8 mouse cellular contexts compared by ENCODE assay signal in the genomic region with DNA sequence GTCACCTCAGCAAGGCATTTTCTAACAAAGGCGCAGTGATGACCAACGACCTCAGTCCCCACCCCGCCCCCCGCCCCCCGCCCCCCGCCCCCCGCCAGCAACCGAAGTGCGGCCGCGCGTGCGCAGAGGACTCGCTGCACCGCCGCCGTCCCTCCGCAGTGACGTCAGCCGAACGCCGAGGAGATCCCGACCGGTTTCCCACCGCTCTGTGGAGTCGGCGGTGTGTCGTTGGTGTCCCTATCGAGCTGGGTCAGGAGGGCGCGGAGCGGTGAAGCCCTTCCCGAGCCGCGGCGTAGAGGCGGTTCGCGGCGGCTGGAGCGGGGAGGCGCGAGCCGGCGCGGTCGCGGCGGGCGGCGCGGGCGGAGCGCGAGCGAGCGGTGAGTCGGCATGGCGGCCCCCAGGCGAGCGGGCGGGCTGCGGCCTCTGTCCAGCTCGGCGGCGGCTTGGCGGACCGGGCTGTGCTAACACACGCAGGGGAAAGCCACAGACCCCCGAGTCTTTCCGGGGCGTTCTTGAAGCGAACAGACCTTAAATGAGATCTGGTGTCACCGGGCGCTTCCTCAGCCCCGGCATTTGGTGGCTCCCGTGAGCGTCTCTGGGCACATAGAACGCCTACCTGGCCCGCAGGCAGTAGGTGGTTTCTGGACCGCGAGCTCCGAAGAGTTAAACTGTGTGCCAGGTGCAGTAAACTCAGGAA. TPM values are rescaled to one million over a fixed set of nuclear protein-coding genes. Genes with fewer than 3 reads are reported as not detected.
DNase-seq lines count a peak whose midpoint lies in the region; ATAC-seq lines count a peak whose summit lies in the region.

BC005561 (plus strand) TSS at position 158 of the 697 bp plus-strand sequence.

- peak within 1 kb of the TSS; percentile 64 for H3K4me2 ChIP-seq in hindbrain, embryonic 16.5 days (ENCODE audit: low read length)

- no peaks in the 10 kb centered on the region for H3K27me3 ChIP-seq in hindbrain, embryonic 16.5 days (replicated peaks; ENCODE audit: control insufficient read depth, insufficient read depth, low read length)

- H3K27ac ChIP-seq in hindbrain, embryonic 16.5 days (ENCODE audit: low read depth, low read length): peak within 1 kb of the TSS; percentile 89
- no peak within 1 kb of the TSS for H3K27ac ChIP-seq in macrophage

- H3K36me3 ChIP-seq in hindbrain, embryonic 16.5 days (ENCODE audit: control insufficient read depth, insufficient read depth, low read length): peaks cover 7% of the 10 kb centered on the region
- H3K36me3 ChIP-seq in macrophage (ENCODE audit: inconsistent target): peaks cover 5% of the 10 kb centered on the region; the same call in 1 of the 2 replicates

- DNase-seq in R1 (ENCODE audit: low read depth, low spot score): peak; percentile 83
- DNase-seq in cerebellum, postnatal 25 days: peak; percentile 90 to 93
- DNase-seq in frontal cortex, postnatal 36 days (ENCODE audit: low spot score in 2 of 2): peak; percentile 84
- peak; percentile 84 to 89 for DNase-seq in left cerebral cortex, adult 18-20 months (ENCODE audit: low spot score in 2 of 2)
- peak; percentile 88 for DNase-seq in right cerebral cortex, adult 18-20 months
- peak; percentile 27 for DNase-seq in urinary bladder, postnatal 10 days (ENCODE audit: low spot score)

- peaks cover 8% of the 10 kb centered on the region for H3K4me1 ChIP-seq in hindbrain, embryonic 16.5 days (ENCODE audit: control insufficient read depth, insufficient read depth, low read depth, low read length)

- peak within 1 kb of the TSS; percentile 68 for H3K4me3 ChIP-seq in hindbrain, embryonic 16.5 days (ENCODE audit: low read length)
- peak within 1 kb of the TSS; percentile 79 for H3K4me3 ChIP-seq in macrophage (ENCODE audit: inconsistent target)

- peaks cover 25% of the 10 kb centered on the region; the same call in 1 of the 2 replicates for H3K79me2 ChIP-seq in macrophage (ENCODE audit: inconsistent target)

- WGBS in hindbrain, embryonic 16.5 days: under 1% methylated on average over 79 of the region's 83 CpGs
- under 1% methylated on average over 69 of the region's 83 CpGs for WGBS in macrophage (ENCODE audit: missing documents)

- H3K9me3 ChIP-seq in hindbrain, embryonic 16.5 days (ENCODE audit: control insufficient read depth, low read length): peaks cover 4% of the 10 kb centered on the region

- peak within 1 kb of the TSS; percentile 78 for H3K9ac ChIP-seq in hindbrain, embryonic 16.5 days (ENCODE audit: low read depth, low read length)

- peak; percentile 96 for ATAC-seq in hindbrain, embryonic 16.5 days

RNA-seq across cellular contexts. Expression of gene BC005561, which starts in this region (rescaled TPM):
- 10.9 and 11.4 TPM in 2 replicates for polyA plus RNA-seq in hindbrain, embryonic 16.5 days (2015; fragmentation: Nextera tagmentation; extraction: Ambion mirVana)
- total RNA-seq in left cerebral cortex, adult 18-20 months (2021): 10 to 100 TPM; 12.5 to 13.0 TPM
- 10 to 100 TPM; 19.4 to 62.2 (median 33.7) TPM for total RNA-seq in macrophage (2018; cell fraction: chromatin; rRNA removed)
- 1 to 10 TPM; 1.1 to 4.1 (median 2.0) TPM for total RNA-seq in macrophage (2018; cell fraction: cytosol; rRNA removed)
- total RNA-seq in macrophage (2018; cell fraction: nucleus; rRNA removed): 10 to 100 TPM in 22 of 26 experiments, 1 to 10 TPM in 4; 7.4 to 32.6 (median 16.5) TPM
- 2.0 to 3.0 TPM (median 2.1 TPM) in 3 replicates for polyA plus RNA-seq in macrophage (2018)

Comparison
In these comparisons a context has a peak if more than half of its experiments do, and no peak if none do; other contexts are left out.
1. DNase-seq: peak in every context shown above with its lines; median percentile 92 in cerebellum, postnatal 25 days; 88 in right cerebral cortex, adult 18-20 months; 86 in left cerebral cortex, adult 18-20 months; 84 in frontal cortex, postnatal 36 days; 83 in R1; 27 in urinary bladder, postnatal 10 days.